In the genomic region with DNA sequence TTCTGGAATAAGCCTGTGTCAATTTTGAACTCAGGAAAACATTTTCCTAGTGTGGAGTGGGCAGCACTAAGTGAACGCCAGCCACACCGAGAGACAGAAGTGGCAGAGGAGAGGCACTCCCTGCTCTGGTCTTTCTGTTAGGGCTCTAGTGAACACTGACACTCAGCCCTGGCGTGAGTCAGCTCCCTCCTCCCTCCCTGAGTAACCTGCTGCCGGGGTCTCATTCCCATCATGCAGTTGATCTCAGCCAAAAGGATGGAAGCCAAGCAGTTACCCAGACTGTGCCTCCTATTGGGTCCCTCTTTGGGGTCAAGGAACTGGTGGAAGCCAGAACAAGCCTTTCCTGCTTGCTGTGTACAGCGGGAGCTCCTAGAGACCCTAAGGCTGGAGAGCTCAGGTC, we compare ENCODE assay signal across 25 mouse cellular contexts. TPM values are rescaled to one million over a fixed set of nuclear protein-coding genes. Genes with fewer than 3 reads are reported as not detected.
DNase-seq lines count a peak whose midpoint lies in the region; ATAC-seq and TF ChIP-seq lines count a peak whose summit lies in the region.
"Had no signal": no experiment of that assay in that cellular context is flagged by ENCODE, and none has a peak within 500 bp of the region (broad histone marks: within the 10 kb centered on the region; RNA-seq: fewer than 3 reads in every experiment).

No protein-coding gene starts in this region.

- H3K4me1 ChIP-seq in forebrain, embryonic 12.5 days, result peaks cover 12% of the 10 kb centered on the region
- peaks cover 17% of the 10 kb centered on the region for H3K4me1 ChIP-seq in forebrain, embryonic 10.5 days
- peaks cover 29% of the 10 kb centered on the region for H3K4me1 ChIP-seq in hindbrain, embryonic 10.5 days (replicated peaks)
- peaks cover 7% of the 10 kb centered on the region for H3K4me1 ChIP-seq in hindbrain, postnatal 0 days (ENCODE audit: insufficient read depth, low read length)
- peaks cover 3% of the 10 kb centered on the region; the same call in 1 of the 2 replicates for H3K4me1 ChIP-seq in lung, postnatal 0 days (ENCODE audit: insufficient read depth, low read depth, low read length)
- peaks cover 38% of the 10 kb centered on the region for H3K4me1 ChIP-seq in neural tube, embryonic 13.5 days (replicated peaks)
- H3K4me1 ChIP-seq: embryonic facial prominence, embryonic 12.5 days had no signal

- no peaks in the 10 kb centered on the region for H3K27me3 ChIP-seq in forebrain, embryonic 12.5 days
- no peaks in the 10 kb centered on the region for H3K27me3 ChIP-seq in forebrain, embryonic 10.5 days (ENCODE audit: poor library complexity, severe bottlenecking)
- H3K27me3 ChIP-seq in hindbrain, embryonic 10.5 days (ENCODE audit: insufficient read depth, poor library complexity, severe bottlenecking), result no peaks in the 10 kb centered on the region
- no peaks in the 10 kb centered on the region for H3K27me3 ChIP-seq in hindbrain, postnatal 0 days (ENCODE audit: insufficient read depth, low read length)
- no peaks in the 10 kb centered on the region for H3K27me3 ChIP-seq in lung, postnatal 0 days (replicated peaks; ENCODE audit: insufficient read depth, low read length)
- no peaks in the 10 kb centered on the region for H3K27me3 ChIP-seq in neural tube, embryonic 13.5 days
- H3K27me3 ChIP-seq: CH12.LX; embryonic facial prominence, embryonic 12.5 days; forebrain, embryonic 13.5 days; forebrain, embryonic 15.5 days; Patski had no signal

- 0 out of 2 replicates have a peak overlapping the region, but pooled peaks have one; percentile 19 for H3K27ac ChIP-seq in forebrain, embryonic 12.5 days
- H3K27ac ChIP-seq in forebrain, embryonic 10.5 days, result no peak overlapping the region
- 0 out of 2 replicates have a peak overlapping the region, but pooled peaks have one; percentile 19 for H3K27ac ChIP-seq in hindbrain, embryonic 10.5 days
- H3K27ac ChIP-seq in hindbrain, postnatal 0 days, result no peak overlapping the region
- peak overlapping the region; percentile 72 for H3K27ac ChIP-seq in lung, postnatal 0 days (ENCODE audit: low read length)
- no peak overlapping the region for H3K27ac ChIP-seq in neural tube, embryonic 13.5 days (replicated peaks)
- H3K27ac ChIP-seq: embryonic facial prominence, embryonic 12.5 days; forebrain, embryonic 13.5 days; forebrain, embryonic 15.5 days had no signal

- no peak for ATAC-seq in forebrain, embryonic 12.5 days (ENCODE audit: low FRiP score)
- no peak for ATAC-seq in hindbrain, postnatal 0 days
- peak; percentile 49 for ATAC-seq in lung, postnatal 0 days
- ATAC-seq in neural tube, embryonic 13.5 days (ENCODE audit: low read depth), result no peak
- ATAC-seq: activated CD4-positive, CD25-positive, alpha-beta regulatory T cell, adult 4 months; CD4-positive, CD25-positive, alpha-beta regulatory T cell, adult 4 months; forebrain, embryonic 15.5 days; Patski had no signal

- no peaks in the 10 kb centered on the region for H3K9me3 ChIP-seq in forebrain, embryonic 12.5 days
- no peaks in the 10 kb centered on the region for H3K9me3 ChIP-seq in forebrain, embryonic 10.5 days
- no peaks in the 10 kb centered on the region for H3K9me3 ChIP-seq in hindbrain, embryonic 10.5 days
- H3K9me3 ChIP-seq in hindbrain, postnatal 0 days (ENCODE audit: low read length), result no peaks in the 10 kb centered on the region
- H3K9me3 ChIP-seq in lung, postnatal 0 days (ENCODE audit: low read length), result no peaks in the 10 kb centered on the region
- no peaks in the 10 kb centered on the region for H3K9me3 ChIP-seq in neural tube, embryonic 13.5 days
- H3K9me3 ChIP-seq: embryonic facial prominence, embryonic 10.5 days; embryonic facial prominence, embryonic 12.5 days; forebrain, embryonic 13.5 days; forebrain, embryonic 15.5 days; G1E had no signal

- TF ChIP-seq CTCF in hindbrain, postnatal 0 days (IDR thresholded peaks at IDR 0.05; ENCODE audit: low read depth), result no peak
- TF ChIP-seq CTCF in lung, postnatal 0 days (IDR thresholded peaks at IDR 0.05), result no peak

- H3K9ac ChIP-seq in forebrain, embryonic 12.5 days, result no peak overlapping the region
- H3K9ac ChIP-seq in hindbrain, postnatal 0 days (replicated peaks; ENCODE audit: low read length), result no peak overlapping the region
- no peak overlapping the region for H3K9ac ChIP-seq in lung, postnatal 0 days (replicated peaks; ENCODE audit: low read depth)
- H3K9ac ChIP-seq in neural tube, embryonic 13.5 days, result peak overlapping the region; percentile 22; the same call in 1 of the 2 replicates
- H3K9ac ChIP-seq: embryonic facial prominence, embryonic 12.5 days; forebrain, embryonic 13.5 days; forebrain, embryonic 15.5 days had no signal

- no peak overlapping the region for H3K4me2 ChIP-seq in forebrain, embryonic 12.5 days
- H3K4me2 ChIP-seq in hindbrain, postnatal 0 days (ENCODE audit: low read depth, low read length), result no peak overlapping the region
- no peak overlapping the region for H3K4me2 ChIP-seq in lung, postnatal 0 days (replicated peaks; ENCODE audit: low read depth, low read length)
- no peak overlapping the region for H3K4me2 ChIP-seq in neural tube, embryonic 13.5 days
- H3K4me2 ChIP-seq: embryonic facial prominence, embryonic 12.5 days; forebrain, embryonic 13.5 days; forebrain, embryonic 15.5 days had no signal

- no peak for TF ChIP-seq EP300 in lung, postnatal 0 days (IDR thresholded peaks at IDR 0.05)

- no peak for DNase-seq in forebrain, embryonic 10.5 days (ENCODE audit: extremely low spot score, low spot score)
- DNase-seq in hindbrain, embryonic 10.5 days (ENCODE audit: low spot score), result no peak
- DNase-seq in hindbrain, postnatal 0 days (ENCODE audit: low spot score), result no peak
- DNase-seq in lung, postnatal 0 days (ENCODE audit: low spot score), result peak; percentile 28
- no peak for DNase-seq in lung, postnatal 25 days (ENCODE audit: low spot score)
- DNase-seq in neural tube, embryonic 10.5 days (ENCODE audit: extremely low spot score, low spot score), result no peak
- DNase-seq: adrenal gland, adult 8-10 months; adrenal gland, postnatal 14 days; adrenal gland, postnatal 36 days; B cell, adult 2 months; cerebellum, adult 11-12 months; cerebellum, adult 2 months; cerebellum, adult 9-10 months had no signal

- peaks cover 49% of the 10 kb centered on the region for H3K36me3 ChIP-seq in forebrain, embryonic 12.5 days (replicated peaks)
- peaks cover 49% of the 10 kb centered on the region for H3K36me3 ChIP-seq in forebrain, embryonic 10.5 days (replicated peaks)
- peaks cover 65% of the 10 kb centered on the region for H3K36me3 ChIP-seq in hindbrain, embryonic 10.5 days
- H3K36me3 ChIP-seq in hindbrain, postnatal 0 days (ENCODE audit: insufficient read depth, low read length), result peaks cover 16% of the 10 kb centered on the region
- peaks cover 8% of the 10 kb centered on the region for H3K36me3 ChIP-seq in lung, postnatal 0 days (ENCODE audit: insufficient read depth, low read length)
- H3K36me3 ChIP-seq in neural tube, embryonic 13.5 days, result peaks cover 63% of the 10 kb centered on the region

- 83% methylated on average over 5 of the region's 5 CpGs for WGBS in forebrain, embryonic 12.5 days
- 80% methylated on average over 5 of the region's 5 CpGs for WGBS in forebrain, embryonic 10.5 days
- WGBS in hindbrain, embryonic 10.5 days, result 82% methylated on average over 5 of the region's 5 CpGs
- 80% methylated on average over 5 of the region's 5 CpGs for whole genome bisulfite sequencing in hindbrain, postnatal 0 days
- WGBS in lung, postnatal 0 days, result 67% methylated on average over 5 of the region's 5 CpGs
- WGBS in neural tube, embryonic 13.5 days, result 84% methylated on average over 5 of the region's 5 CpGs

- no peak overlapping the region for H3K4me3 ChIP-seq in forebrain, embryonic 12.5 days (replicated peaks)
- H3K4me3 ChIP-seq in forebrain, embryonic 10.5 days, result no peak overlapping the region
- H3K4me3 ChIP-seq in hindbrain, embryonic 10.5 days, result no peak overlapping the region
- no peak overlapping the region for H3K4me3 ChIP-seq in hindbrain, postnatal 0 days (ENCODE audit: low read length)
- no peak overlapping the region for H3K4me3 ChIP-seq in lung, postnatal 0 days (ENCODE audit: low read depth, low read length)
- no peak overlapping the region for H3K4me3 ChIP-seq in neural tube, embryonic 13.5 days
- H3K4me3 ChIP-seq: embryonic facial prominence, embryonic 10.5 days; embryonic facial prominence, embryonic 12.5 days; forebrain, embryonic 13.5 days; forebrain, embryonic 15.5 days had no signal

RNA-seq across cellular contexts. Expression of a gene that starts 32.9 kb away (rescaled TPM):
- 1.1 and 1.6 TPM in 2 replicates for polyA plus RNA-seq in forebrain, embryonic 12.5 days (2016; fragmentation: Nextera tagmentation; extraction: Ambion mirVana)
- polyA plus RNA-seq in forebrain, embryonic 10.5 days (2016; fragmentation: Nextera tagmentation; extraction: Ambion mirVana), result 0.68 and 0.85 TPM in 2 replicates
- 1.1 and 2.8 TPM in 2 replicates for polyA plus RNA-seq in hindbrain, embryonic 10.5 days (2016; fragmentation: Nextera tagmentation; extraction: Ambion mirVana)
- 2.9 and 3.6 TPM in 2 replicates for total RNA-seq in hindbrain, postnatal 0 days (2014; rRNA removed)
- polyA plus RNA-seq in hindbrain, postnatal 0 days (2015; fragmentation: Nextera tagmentation; extraction: Ambion mirVana), result 1.9 and 2.0 TPM in 2 replicates
- polyA plus RNA-seq in lung, postnatal 0 days (2015; fragmentation: Nextera tagmentation; extraction: Ambion mirVana), result 6.0 and 7.1 TPM in 2 replicates
- 1.5 and 2.5 TPM in 2 replicates for polyA plus RNA-seq in neural tube, embryonic 13.5 days (2015; fragmentation: Nextera tagmentation; extraction: Ambion mirVana)
- total RNA-seq: adrenal gland, adult 18-20 months; adrenal gland, postnatal 14 days; adrenal gland, postnatal 36 days; CH12.LX; G1E had no signal
- polyA plus RNA-seq: G1E had no signal

Comparison
In these comparisons a context has a peak if more than half of its experiments do, and no peak if none do; other contexts are left out.
1. H3K27ac ChIP-seq: peak in forebrain, embryonic 12.5 days (single experiment), hindbrain, embryonic 10.5 days (single experiment) and lung, postnatal 0 days (single experiment); none in forebrain, embryonic 10.5 days (single experiment), hindbrain, postnatal 0 days (single experiment) and neural tube, embryonic 13.5 days (single experiment).